Mouse (Mus musculus) testis, postnatal 10 days (tissue): Measurements from ENCODE around the gene Adam11.

Experiments used
- DNase-seq: peaks from one replicate; pipeline ENCODE4 v3.0.0; 2021; ENCODE audit warnings: low spot score

The Adam11 gene

GRCm38 (mm10) chr11:102827097-102827496 lies 65.9 kb downstream of the Adam11 start:
- no peak for DNase-seq
